Mouse (Mus musculus): ENCODE data around the gene Galnt9.
A peak's percentile ranks its signal among the peaks of the same experiment; 100 is the strongest.

The Galnt9 gene

DNA sequence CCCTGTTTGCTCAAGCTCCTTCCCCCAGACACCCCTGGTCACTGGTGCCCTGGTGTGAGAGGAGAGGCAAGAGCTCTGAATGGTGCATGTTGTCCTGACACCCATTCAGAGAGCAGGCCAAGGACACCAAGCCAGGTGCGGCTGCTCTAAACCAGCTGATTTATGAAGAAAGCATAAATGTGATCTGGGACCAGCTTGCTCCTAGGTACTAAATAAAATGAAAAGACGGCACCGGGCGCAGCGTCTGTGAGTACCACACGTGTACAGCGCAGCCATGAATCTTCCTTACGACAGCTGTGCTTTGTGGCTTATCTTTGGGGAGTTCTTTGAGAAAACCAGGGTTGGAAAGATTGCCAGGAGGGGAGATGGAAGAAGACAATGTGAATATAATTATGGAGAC, 8.2 kb upstream of the Galnt9 start:
- no peak for DNase-seq (ENCODE audit: low read depth, low spot score)

DNA sequence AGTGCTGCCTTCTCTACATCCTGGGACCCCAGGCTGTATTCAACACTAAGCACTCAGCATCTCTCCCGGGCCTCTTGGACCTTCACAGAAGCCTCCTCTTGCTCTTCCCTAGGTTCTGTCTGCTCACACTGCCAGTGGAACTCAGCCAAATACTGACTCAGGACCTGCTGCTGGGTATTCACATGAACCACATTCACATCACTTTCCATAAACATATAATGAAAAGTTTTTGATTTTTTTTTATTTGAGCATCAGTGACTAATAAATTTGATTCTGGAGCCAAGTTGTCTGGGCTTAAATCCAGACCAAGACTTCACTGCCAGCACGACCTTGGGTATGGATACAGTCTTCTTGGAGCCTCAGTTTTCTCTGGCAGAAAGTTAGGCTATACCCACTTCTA, 3.2 kb upstream of the Galnt9 start:
- no peak for DNase-seq (ENCODE audit: low read depth, low spot score)

DNA sequence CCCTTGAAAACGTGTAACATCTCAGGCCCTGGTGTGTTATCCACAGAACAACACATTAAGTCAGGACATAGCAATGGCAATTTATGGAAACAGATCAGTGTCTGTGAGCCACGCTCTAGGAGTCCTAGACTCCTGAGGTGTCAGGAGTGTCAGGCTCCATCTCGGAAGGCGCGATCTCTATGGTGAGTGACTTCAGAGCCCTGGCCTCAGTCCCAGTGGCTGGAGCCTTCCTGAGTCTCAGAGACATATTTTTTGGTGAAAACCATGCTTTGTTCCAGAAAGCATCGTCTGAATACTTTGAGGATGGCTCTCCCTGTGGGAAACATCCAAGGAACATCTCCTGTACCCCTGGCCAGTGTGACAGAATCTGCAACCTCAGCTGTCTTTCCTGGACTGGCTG, 2.7 kb upstream of the Galnt9 start:
- DNase-seq (ENCODE audit: low read depth, low spot score): no peak

DNA sequence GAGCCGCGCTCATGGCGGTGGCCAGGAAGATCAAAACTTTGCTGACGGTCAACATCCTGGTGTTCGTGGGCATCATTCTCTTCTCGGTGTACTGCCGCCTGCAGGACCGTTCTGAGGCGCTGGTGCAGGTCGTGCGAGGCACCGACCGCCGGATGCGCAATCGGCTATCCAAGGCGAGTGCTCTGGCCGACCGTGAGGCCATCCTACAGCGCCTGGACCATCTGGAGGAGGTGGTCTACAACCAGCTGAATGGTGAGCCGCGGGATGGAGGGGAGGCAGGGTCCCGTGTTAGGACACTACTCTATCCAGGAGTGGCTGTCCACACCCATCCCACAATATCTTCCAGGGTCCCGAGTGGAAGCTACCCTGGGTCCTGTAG, 525 bp downstream of the Galnt9 start:
- DNase-seq (ENCODE audit: low read depth, low spot score): no peak

DNA sequence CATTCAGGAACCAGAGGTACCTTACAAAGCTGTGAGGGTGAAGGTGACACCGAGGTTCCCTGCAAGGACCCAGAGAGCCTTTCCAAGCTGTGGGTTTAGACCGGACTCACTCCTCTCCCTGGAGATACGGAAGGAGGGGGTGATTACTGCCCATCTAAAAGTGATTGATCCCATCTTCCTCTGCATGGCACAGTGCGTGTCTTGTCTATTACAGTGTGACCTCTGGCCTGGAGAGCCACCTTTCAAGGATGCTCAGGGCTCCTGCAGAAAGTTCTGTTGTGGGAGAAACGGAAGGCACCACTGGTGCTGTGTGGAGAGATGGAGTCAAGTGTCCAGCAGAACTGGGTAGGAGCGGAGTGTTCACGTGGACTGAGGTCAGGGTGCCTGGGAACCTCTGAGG, 1.2 kb downstream of the Galnt9 start:
- DNase-seq (ENCODE audit: low read depth, low spot score): no peak

DNA sequence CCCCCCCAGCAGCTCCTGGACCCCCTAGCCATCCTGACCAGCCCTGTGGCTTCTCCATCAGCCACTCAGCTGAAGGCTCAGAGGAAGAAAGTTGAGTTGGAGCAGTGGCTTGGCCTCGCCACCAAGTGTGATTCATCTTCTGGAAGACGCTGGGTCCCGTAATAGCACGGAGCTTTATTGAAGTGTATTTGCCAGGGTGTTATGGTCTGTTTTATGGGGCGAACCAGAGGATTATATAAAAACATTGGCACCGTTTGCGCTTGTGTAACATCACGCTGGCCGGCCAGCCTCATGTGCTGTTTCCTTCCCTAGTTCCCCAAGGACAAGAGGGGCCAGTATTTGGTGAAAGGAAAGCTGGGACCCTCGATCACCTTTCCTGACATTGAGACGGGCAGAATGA, 2.0 kb downstream of the Galnt9 start:
- no peak for DNase-seq (ENCODE audit: low read depth, low spot score)

DNA sequence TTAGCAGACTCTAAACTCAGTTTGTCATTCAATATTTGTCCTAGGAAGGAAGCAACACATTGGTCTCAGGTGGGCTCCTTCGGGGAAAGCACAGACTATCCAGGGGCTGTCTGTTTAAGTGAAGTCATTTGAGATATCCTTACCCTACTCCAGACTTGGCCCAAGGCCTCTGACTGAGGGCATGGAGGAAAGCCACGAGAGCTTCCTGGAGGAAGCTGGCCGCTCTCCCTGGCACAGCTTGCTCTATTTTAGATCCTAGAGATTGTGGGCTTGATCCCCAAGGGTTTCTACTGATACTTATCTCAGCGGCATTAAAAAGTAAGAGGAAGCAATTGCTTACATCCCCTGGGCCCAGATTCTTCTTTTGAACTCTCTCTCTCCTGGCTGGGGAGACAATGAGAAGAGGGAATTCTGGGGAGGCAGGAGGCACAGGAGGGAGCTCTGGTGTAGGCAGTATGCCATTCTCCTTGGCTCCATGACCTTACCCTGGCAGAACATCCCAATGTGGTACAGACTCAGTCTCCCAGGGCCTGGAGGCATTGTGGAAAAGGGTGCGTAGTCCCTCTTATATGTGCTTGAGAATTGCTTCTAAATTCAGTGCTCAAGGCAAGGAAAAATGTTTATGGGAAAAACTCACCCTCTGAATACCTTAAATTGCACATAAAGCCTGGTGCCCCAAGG, 2.7 kb downstream of the Galnt9 start:
- DNase-seq (ENCODE audit: low read depth, low spot score): no peak

DNA sequence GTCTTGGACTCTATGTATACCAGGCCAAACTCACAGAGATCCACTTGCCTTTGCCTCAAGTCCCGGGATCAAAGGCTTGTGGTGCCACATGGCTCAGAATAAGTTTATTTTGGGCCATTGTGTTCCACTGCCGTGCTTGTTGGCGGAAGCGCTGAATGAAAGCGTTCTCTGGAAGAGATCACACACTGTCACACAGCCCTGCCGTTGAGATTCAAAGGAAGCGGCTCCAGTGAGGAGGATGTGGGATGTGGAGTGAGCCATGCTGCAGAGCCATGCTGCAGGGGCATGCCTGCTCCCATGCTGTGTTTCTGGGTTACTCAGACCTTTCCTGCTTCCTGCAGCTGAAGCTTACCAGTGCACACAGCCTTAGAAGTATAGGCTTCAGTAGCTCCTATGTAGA, 4.3 kb downstream of the Galnt9 start:
- DNase-seq (ENCODE audit: low read depth, low spot score): no peak

DNA sequence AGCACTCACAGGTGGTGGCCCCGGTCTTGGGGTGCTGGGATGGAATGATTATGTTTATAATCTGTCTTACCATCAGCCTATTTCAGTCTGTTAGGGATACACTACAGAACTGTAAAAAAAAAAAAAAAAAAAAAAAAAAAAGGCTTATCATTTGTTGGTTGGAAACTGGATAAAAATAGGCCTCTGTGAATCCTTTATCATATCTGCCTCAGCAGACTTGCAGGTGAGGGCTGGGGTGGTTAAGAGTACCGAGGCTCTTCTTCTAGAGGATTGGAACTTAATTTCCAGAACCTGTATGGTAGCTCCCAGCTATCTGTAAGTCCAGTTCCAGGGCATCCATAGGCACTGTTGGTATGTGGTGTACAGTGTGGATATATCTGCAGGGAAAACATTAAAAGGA, 6.0 kb downstream of the Galnt9 start:
- DNase-seq (ENCODE audit: low read depth, low spot score): no peak

DNA sequence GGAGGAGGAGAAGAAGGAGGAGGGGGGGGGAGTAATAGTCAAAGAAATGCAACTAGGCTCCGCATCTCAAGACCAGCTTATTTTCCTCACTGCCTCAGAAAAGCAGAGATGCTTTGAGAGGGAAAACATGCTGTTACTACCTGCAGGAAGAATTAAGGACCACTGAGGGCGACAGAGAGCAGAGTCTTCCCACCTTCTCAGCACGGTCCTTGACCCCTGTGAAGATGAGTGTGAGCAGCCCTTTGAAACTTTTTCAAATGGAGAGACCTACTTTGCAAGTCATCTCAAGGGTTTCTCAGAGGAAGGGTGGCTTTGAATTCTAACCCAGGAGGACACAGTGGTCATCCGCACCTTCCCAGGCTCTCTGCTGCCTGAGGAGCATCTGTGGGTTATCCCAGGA, 6.7 kb downstream of the Galnt9 start:
- peak; percentile 9 for DNase-seq (ENCODE audit: low read depth, low spot score)

DNA sequence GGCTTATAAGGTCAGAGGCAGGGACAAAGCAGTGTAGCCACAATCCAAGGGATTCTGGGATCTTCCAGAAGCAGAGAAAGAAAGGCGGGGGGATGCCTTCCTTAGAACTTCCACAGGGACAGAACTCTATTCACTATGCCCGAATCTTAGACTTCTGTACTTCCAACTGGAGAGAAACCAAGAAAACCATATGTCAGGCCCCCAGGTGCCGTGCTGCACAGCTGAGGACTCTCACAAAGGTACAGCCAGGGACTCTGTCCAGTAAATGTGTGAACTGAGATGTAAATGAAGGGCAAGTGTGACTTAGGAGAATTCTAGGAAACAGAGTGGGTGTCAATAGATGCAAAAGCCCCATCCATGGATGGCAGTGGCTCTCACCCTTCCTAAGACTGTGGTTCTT, 7.8 kb downstream of the Galnt9 start:
- DNase-seq (ENCODE audit: low read depth, low spot score): no peak

DNA sequence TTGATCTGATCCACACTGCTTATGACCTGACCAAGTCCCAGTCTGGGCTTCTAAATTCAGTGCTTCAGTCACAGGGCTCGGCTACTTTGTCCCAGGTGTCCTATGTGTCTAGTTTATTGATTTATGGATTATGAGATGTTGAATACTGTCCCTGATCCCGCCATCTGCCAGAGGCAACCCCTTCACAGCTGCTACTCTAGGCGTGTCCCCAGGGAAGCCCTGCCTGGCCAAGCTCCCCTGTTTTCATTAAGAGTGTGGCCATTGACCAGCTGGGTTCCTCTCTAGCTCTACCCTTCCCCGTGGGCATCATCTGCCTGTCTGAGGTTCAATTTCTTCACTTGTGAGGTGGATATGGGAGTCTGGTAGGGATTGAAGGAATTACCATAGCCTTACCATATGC, 9.2 kb downstream of the Galnt9 start:
- no peak for DNase-seq (ENCODE audit: low read depth, low spot score)

DNA sequence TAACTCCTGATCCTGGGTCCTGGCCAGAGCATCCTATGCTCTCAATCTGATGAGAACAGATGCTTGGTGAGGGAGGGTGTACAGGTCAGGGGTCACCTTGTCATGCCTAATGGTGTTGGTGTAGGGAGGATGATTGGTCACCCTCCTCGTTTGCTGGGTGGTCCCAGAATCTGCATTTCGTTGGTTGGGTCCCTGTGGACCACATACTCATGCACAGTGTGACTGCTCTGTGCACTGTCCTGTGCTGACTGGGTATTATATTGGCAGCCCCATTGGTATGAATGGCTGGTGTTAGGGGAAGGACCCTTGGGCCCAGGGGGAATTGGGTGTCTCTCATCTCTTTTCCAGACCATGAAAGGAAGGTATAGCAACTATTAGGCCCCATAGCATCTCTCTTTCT, 11.0 kb downstream of the Galnt9 start:
- DNase-seq (ENCODE audit: low read depth, low spot score): no peak

DNA sequence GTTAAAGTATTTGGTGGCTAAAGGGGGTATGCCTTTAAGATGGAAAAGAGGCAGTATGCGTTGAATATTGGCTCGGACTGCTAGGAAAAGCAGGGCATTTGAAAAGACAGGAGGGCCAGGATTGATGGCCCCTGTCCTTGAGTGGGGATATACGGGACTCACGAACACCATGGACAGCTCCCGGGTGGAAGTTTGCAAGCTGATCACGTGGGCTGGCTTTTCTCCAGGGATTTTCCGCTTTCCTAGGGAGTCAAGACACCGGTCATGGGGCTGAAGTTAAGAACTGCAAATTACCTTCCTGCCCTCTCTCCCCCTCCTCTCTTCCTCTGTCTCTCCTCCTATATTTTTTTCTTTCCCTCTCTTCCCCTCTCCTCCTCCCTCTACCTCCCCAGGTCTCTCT, 14.2 kb downstream of the Galnt9 start:
- DNase-seq (ENCODE audit: low read depth, low spot score): no peak

DNA sequence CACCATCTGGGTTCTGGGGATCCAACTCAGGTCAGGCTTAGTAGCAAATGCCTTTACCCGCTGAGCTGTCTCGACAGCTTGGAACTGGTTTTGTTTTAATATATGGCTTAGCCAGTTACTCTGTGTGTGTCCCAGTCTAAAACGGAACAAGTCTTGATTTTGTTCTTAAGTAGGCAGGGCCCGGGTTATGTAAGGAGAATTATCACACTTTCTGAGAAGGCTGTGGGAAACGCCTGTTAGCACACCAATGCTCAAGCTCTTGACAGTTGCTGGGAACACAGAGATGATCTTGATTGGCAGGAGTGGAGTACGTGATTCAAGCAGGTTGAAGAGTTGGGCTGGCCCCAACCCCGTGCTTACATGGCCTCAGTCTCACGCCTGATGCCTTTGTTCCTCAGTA, 15.5 kb downstream of the Galnt9 start:
- DNase-seq (ENCODE audit: low read depth, low spot score): no peak

DNA sequence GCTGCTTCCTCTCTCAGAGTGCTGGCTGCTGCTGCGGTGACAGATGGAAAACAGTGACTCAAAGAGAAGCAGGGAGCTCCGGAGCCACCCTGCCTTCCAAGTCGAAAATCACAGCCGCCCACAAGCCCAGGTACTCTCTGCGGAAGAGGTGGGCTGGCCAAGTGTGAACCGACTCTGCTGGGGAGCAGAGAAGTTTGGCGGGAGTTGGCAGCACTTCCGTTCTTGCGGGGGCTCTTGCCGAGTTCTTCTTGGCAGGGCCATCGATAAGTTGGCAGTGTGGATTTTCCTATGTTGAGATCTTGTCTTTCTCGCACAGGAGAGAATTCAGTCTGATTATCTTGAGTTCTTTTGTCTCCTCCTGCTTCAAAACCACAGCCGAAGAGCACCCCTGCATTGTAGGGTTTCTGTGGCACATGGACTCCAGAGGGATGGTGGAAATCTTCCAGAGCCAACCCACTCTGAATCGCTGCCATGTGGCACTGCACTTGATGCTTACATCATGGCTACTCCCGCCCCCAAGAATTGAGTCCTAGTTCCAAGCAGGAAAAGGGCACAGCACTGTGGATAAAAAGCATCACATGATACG, 18.7 kb downstream of the Galnt9 start:
- no peak for DNase-seq (ENCODE audit: low read depth, low spot score)

DNA sequence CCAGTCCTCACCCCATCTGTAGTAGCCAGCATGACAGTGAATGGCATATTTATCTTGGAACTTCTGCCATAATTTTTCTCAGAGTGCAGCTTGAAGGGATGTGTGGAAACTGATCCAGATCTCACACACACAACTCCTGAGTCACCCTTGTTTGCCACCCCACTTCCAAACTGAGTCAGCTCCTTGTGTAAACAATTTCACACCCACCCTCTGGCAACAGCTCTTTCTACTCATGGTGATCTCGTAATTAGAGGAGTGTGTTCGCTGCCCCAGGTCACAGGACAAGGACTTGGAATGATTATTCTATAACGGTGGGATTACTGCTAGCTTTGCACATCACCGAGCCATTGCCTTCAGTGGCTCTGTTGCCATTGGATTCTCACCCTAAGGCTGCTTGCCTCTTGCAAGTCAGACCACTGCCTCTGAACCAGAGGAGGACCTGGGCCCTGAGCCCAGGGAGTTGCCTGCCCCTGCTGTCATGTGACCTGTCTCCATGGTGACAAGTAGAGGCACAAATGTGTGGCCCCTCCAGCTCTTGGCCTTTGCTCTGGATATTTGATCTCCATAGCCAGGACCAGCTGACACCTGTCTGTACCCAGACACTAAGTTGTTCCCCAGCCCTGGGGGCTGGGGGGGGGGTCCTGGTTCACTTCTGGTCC, 21.0 kb downstream of the Galnt9 start:
- no peak for DNase-seq (ENCODE audit: low read depth, low spot score)

DNA sequence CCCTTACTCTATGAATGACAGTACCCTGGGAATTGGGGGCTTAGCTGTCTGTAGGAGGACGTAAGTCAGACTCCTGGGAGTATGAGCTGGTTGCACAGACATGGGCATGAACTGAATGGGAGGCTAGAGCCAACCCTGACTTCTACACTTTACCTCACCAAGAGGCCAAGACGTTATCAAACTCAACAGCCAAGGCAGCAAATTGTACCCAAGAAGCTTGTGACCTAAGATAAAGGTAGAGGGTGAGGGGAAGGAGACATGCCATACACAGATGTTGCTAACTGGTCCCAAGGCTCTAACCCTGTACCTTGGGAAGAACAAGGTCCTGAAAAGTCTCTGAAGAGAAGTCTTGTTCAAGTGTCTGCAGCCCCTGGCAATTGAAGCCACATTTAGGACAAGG, 23.4 kb downstream of the Galnt9 start:
- DNase-seq (ENCODE audit: low read depth, low spot score): no peak

DNA sequence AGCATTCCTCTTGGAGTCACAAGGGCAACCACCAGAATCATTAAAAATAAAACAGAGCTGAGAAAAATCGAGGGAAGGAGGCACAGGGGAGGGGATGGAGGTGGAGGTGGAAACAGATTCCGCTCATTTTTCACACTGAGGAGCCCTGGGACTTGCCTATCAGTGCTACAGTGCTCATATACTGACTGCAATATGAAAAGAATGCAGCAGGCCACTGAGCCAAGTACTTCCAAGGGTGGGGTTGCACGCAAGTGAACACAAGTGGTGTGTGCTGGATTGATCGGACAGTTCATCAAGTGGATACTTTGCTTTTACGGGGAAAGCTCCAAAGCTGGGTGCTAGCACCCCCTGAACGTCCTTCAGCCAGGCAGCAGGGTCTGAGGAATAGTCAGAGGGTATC, 30.7 kb downstream of the Galnt9 start:
- no peak for DNase-seq (ENCODE audit: low read depth, low spot score)

DNA sequence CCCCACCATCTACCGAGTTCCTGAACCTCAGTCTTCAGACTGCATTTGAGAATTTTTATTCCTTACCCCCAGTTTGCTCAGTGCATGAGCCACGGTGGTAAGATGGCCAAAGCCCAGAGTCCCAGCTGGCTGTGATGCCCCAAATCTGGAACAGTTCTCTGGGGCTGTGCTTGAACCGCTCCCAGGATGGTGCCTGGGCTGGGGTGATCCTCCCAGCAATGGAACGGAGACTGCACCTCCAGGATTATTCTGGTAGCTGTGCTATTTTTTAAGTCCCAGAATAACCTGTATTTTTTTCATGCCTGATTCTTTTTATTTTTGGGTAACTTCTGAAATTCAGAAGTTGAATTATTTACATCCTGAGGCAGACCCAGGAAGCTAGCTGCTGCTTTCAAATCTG, 35.1 kb downstream of the Galnt9 start:
- DNase-seq (ENCODE audit: low read depth, low spot score): no peak

DNA sequence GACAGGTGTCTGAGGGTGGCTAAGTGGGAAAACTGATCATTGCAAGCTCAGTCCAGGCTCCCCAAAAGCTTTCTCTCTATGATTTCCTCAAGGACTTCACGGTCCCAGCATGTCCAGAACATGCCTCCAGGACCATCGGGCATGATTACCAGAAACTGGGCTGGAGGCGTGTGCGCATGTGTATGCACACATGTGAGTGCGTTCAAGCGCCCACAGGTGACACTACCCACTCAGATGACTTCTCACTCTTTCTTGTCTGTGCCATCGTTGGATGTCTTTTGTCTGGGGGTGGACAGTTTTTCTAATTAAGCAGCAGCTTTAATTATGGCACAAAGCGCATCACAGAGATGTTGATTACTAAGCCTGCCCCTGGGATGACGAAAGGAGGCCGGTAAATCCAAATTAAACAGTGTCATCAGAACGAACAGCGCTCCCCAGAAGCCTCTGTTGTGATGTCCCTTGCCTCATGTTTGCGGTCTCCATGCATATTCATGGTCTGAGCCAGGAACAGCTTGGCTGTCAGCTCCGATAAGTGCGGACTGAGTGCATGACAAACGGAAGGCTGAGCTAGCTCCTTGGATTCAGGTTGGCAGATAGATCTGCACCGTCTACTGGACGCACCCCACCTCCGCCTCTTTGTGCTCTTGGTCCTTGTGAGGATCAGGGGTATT, 36.5 kb downstream of the Galnt9 start:
- no peak for DNase-seq (ENCODE audit: low read depth, low spot score)

DNA sequence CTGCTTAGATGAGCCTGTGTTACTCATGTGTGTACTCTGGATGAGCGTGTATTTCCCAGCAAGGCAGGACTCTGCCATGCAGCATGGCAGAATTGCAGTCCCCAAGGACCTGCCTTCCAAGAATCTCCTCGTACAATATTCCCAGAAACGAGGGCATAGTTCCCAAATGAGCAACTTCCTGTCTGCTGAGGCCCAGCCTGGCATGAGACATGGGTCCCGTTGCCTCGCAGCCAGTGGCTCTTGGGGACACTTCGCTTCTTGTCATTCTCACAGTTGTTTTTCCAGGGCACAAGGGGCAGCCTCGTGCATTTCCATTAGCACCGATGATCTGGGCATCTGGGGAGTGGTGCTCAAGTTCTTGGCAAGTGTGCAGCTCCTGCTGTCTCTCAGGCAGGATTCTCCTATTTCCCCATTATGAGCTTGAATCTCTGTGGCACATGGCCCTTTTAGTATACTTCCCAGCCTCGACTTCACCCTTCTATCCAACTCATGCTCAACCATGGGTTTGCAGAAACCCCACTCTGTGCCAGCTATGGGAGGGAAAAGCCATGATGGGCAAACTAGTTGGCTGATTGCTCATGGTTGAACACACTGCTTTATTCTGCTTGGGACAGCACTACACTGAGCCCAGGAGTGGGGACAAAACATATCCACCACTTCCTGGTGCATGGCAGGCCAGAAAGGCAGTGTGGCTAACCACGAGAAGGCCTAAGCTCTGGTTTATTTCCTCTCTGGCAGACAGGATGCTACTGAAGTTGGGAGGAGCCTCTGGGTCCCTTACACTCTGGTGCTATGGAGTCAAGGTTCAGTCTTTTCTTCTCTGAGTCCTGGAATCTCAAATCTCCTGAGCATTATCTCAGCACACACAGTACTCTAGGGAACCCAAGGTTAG, 38.7 kb downstream of the Galnt9 start:
- DNase-seq (ENCODE audit: low read depth, low spot score): peak; percentile 55
